Mouse (Mus musculus) lung, adult 18-20 months (tissue): ENCODE data around the gene Mamstr.

Source experiments
- DNase-seq, 2 experiments: peaks; one replicate each; pipeline ENCODE4 v3.0.0; 2022; ENCODE audit warnings: mixed read lengths in 2 of 2

The Mamstr gene

GRCm38 (mm10) chr7:45695098-45695497 lies 55.3 kb downstream of the Mamstr start:
- DNase-seq = no peak
